Mouse (Mus musculus) duodenum, adult 2 months (tissue): ENCODE results near the gene Klf3. TPM values are rescaled to one million over a fixed set of nuclear protein-coding genes. Genes with fewer than 3 reads are reported as not detected.

Experiments
- polyA plus RNA-seq: library from polyadenylated mRNA; depleted of rRNA; stranded (reverse); fragments of >200 nt; gene quantifications from 2 replicates; pipeline ENCODE4 v1.2.3, GENCODE M21; 2012; ENCODE audit warnings: low replicate concordance; rRNA removed

Klf3 gene
- polyA plus RNA-seq = 74.2 and 98.9 TPM in 2 replicates

DNA sequence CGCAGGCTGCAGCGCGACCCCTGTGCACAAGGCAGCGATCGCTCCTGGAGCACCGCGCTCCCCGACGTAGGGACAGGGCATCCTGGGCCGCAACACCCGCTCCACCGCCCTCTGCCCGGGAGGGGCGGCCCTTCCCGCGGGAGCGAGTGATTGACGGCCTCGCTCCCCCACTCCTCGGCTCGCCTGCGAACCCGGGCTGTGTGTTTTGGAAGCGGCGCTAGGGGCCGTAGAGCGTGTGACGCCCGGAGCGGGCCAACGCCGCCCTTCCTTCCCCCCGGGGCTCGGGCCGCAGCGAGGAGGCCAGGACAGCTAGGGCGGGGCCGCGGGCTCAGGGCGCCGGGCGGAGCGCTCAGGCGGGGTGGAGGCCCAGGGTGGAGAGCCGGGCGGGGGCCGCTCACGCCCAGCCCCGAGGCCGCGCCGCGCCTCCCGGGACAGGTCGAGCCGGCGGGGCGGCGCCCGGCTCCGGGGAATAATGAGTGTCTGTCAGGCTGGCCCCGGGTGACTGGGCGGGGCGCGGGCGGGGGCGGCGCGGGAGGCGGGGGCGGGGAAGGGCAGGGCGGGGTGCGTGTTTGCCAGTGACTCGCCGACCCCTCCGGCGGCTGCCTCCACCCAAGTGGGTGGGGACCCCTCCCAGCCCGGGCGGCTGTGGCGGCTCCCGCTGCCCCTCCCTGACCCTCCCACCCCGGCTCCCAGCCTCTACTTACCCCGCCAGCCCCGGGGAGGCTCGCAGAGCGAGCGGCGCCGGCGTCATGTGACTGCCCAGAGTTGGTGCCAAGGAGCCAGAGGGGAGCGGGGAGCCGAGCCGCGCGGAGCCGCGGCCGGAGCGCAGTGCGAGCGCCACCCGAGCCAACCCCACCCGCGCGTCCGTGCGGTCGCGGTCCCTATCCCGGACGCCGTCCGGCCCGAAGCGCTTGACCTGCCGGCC, at the start of gene Klf3:
Gene Klf3, plus strand, starts transcription at position 594 of the 925 bp plus-strand sequence.

Other genes with a start within 250 kb of the Klf3 start
- 0.83 and 1.5 TPM in 2 replicates for gene Tlr1, start 130.2 kb downstream of the Klf3 start, polyA plus RNA-seq
- 0.19 and 0.27 TPM in 2 replicates for gene Tlr6, start 156.7 kb downstream of the Klf3 start, polyA plus RNA-seq
- gene Fam114a1, start 166.7 kb downstream of the Klf3 start, polyA plus RNA-seq = 6.7 and 9.0 TPM in 2 replicates